Mouse (Mus musculus): Measurements from ENCODE around the gene Stpg1. TPM values are rescaled to one million over a fixed set of nuclear protein-coding genes. Genes with fewer than 3 reads are reported as not detected.

Stpg1 gene
- 1 to 10 TPM; 1.0 to 1.9 TPM for total RNA-seq (2021)

DNA sequence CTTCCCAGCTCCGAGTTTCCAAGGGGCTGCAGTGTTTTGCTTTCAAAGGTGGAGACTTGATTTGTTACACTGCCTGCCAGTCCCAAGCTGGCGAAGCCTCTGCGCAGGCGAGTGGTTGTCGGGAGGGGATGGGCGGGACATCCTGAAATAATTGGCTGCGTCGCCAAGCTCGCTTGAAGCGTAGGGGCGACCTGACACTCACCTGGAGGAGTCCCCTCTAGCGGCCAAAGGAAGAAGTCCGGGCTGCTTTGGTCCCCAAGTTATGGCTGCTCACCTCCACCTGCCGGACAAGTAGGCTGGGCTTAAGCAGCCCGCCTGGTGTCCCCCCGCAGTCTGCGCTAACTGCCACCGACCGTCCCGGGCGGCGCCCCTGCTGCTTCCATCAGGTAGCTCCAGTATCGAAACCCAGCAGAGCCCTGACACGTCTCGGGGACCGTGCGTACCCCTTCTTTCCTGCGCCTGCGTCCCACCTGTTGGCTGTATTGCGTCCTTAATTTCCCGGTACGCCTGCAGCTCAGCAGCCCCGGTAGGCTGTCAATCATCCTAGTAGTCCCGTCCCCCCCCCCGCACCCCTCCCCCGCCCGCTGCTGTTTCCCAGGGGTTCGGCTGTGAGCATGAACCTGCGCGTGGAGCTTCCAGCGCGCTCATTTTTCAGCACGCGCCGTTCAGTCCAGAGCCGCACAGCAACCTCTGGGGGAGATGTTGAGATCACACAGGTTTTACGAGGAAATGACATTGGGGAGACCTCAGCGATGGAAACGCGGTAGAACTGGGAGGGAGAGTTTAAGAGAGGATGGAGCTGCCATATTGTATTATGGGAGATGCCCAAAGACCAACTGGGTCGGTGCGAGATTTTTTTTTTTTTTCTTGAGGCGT lies at the start of gene Stpg1, which contains the start of gene Nipal3:
Stpg1 (plus strand) TSS at position 270 of the 876 bp plus-strand sequence.
Nipal3 (minus strand) TSS at position 518 of the 876 bp plus-strand sequence.
- intact Hi-C loops (cut with DNase I), result no loop called here
- DNase-seq (ENCODE audit: low spot score in 2 of 2), result peak; percentile 84 to 86

DNA sequence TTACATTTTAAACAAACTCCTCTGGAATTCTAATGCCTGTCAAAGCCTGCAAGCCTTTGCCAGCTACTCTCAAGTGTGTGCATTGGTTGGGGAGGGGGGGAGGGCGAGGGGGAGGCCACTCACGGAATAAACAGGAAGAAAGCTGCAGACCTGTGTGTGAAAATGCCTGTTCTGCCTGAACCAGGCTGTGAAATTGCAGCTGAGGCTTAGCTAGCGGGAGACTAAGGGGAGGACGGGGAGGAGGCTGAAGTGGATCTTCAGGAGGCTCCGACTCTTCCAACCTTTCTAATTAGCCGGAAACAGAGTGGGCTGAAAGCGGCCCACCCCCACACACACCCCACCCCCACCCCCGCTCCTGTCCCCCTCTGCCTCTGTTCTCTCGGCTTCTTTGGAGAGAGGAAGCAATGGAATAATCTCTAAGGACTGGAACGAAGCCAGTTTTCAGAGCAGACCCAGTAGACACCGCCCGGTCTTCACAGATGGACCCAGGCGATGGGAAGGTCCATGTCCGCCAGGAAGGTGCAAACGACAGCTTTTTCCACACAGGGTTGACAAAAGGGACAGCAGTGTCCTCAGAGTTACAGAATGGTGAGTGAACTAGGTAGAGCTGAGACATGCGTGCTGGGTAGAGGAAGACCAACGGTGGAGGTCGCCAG lies 43.1 kb upstream of the Stpg1 start:
- intact Hi-C loops (cut with DNase I), result no loop called here
- DNase-seq (ENCODE audit: low spot score in 2 of 2), result no peak

- intact Hi-C loops (cut with DNase I), result no loop called here
- no peak for DNase-seq (ENCODE audit: low spot score in 2 of 2)
Measured at GRCm38 (mm10) chr4:135453164-135453563, 41.4 kb upstream of the Stpg1 start.

GRCm38 (mm10) chr4:135453572-135453971 lies 41.0 kb upstream of the Stpg1 start:
- DNase-seq (ENCODE audit: low spot score in 2 of 2), result no peak
- intact Hi-C loops (cut with DNase I), result no loop called here

GRCm38 (mm10) chr4:135463406-135463805 lies 31.2 kb upstream of the Stpg1 start:
- intact Hi-C loops (cut with DNase I), result no loop called here
- DNase-seq (ENCODE audit: low spot score in 2 of 2), result no peak

GRCm38 (mm10) chr4:135477851-135478250 lies 16.7 kb upstream of the Stpg1 start:
- intact Hi-C loops (cut with DNase I), result no loop called here
- no peak for DNase-seq (ENCODE audit: low spot score in 2 of 2)

- intact Hi-C loops (cut with DNase I), result no loop called here
- no peak for DNase-seq (ENCODE audit: low spot score in 2 of 2)
Measured at GRCm38 (mm10) chr4:135480370-135480769, 14.2 kb upstream of the Stpg1 start.

GRCm38 (mm10) chr4:135485086-135485485 lies 9.5 kb upstream of the Stpg1 start:
- intact Hi-C loops (cut with DNase I), result no loop called here
- DNase-seq (ENCODE audit: low spot score in 2 of 2), result no peak

DNA sequence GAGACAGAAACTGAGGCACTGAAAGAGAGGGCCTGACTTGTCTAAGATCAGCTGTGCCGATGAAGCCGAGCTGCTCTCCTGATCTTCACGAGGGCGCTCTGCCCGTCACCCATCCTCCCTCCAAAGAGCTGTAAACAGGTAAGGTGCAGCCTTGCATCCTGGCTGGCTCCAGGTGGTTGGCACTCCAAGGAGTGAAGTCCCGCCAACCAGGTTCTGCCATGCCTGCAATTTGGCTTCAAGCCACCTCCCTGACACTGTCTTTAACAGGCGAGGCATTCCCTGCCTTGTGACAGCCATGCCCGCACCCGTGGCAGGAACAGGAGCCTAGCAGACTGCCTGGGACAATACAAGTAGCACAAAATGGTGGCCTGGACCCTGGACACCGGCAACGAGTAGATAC lies 8.2 kb upstream of the Stpg1 start:
- intact Hi-C loops (cut with DNase I), result no loop called here
- DNase-seq (ENCODE audit: low spot score in 2 of 2), result no peak

- intact Hi-C loops (cut with DNase I), result no loop called here
- DNase-seq (ENCODE audit: low spot score in 2 of 2), result no peak
Measured at GRCm38 (mm10) chr4:135489256-135489655, 5.3 kb upstream of the Stpg1 start.

GRCm38 (mm10) chr4:135493271-135493670 lies 1.3 kb upstream of the Stpg1 start:
- intact Hi-C loops (cut with DNase I), result no loop called here
- no peak for DNase-seq (ENCODE audit: low spot score in 2 of 2)

DNA sequence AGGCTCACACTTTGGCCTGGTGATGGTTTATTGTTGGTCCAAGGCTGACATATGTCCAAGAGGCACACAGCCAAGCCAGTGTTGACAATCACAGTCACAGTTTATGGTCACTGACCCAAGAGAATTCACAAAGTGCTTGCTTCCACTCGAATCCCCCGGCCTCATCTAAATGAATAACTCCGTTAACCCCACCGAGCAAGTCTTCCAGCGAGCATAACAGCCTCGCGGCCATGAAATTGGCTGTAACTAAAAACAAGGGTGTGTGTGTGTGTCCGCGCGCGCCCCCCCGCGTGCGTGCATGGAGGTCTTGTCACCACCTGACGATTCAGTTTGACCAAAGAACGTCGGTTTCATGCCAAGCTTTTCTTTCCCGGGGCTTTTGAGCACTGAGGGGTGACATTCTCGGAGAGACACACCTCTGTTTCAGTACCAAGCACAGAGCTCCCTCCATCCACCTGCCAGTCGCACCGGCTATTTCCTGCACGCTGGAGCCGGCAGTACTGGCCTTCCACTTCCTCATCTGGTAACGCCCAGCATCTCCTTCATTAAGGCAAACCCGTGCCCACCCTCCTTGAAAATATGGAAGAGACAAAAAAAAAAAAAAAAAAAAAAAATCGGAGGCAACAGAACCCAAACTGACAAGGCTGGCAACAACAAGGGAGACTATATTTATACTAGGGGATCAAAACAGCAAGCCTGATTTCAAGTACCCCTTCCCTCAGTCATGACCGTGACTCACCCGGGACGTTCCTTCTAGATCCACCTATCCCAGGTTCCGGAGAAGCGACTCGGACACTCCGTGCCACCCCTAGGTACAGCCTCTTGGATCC lies 684 bp upstream of the Stpg1 start:
- peak; percentile 49 to 52 for DNase-seq (ENCODE audit: low spot score in 2 of 2)
- intact Hi-C loops (cut with DNase I), result no loop called here

GRCm38 (mm10) chr4:135495397-135495791 lies 804 bp downstream of the Stpg1 start:
- intact Hi-C loops (cut with DNase I), result no loop called here
- DNase-seq (ENCODE audit: low spot score in 2 of 2), result no peak

GRCm38 (mm10) chr4:135495810-135496209 lies 1.2 kb downstream of the Stpg1 start:
- intact Hi-C loops (cut with DNase I), result no loop called here
- DNase-seq (ENCODE audit: low spot score in 2 of 2), result no peak

DNA sequence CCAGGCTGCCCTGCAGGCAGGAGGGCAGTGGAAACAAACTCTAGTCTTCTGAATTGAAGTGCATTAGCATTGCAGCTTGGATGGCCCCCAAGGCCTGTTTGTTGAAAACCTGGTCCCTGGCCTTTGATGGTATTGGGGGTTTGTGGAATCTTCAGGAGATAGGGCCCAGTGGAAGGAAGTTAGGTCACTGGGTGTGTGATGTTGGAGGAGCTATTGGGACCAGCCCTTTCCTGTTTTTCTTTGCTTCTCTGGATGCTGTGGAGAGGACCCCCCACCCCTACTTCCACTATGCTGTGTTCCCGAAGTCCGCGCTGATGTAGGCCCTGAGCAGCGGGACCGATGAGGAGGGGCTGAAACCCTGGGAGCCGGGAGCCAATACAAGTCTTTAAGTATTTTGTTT lies 3.5 kb downstream of the Stpg1 start:
- intact Hi-C loops (cut with DNase I), result no loop called here
- no peak for DNase-seq (ENCODE audit: low spot score in 2 of 2)

DNA sequence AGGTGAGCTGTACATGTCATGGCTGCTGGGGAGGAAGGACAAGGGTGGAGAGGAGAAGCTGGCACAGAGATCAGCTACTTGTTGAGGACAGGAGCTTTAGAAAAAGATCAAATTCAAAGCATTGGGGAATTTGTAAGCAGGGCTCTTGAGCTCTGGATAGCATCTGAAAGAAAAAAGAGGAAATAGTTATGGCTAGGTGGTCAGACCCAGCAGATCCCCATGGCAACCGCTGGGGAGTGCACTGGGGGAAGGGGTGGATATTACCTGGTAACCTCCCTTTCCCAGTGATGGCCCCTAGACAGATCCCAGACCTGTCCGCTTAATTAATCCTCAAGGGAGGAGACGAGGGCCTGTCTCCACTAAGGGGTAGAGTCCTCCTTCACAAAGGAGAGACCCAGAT lies 5.2 kb downstream of the Stpg1 start:
- no peak for DNase-seq (ENCODE audit: low spot score in 2 of 2)
- intact Hi-C loops (cut with DNase I), result no loop called here

DNA sequence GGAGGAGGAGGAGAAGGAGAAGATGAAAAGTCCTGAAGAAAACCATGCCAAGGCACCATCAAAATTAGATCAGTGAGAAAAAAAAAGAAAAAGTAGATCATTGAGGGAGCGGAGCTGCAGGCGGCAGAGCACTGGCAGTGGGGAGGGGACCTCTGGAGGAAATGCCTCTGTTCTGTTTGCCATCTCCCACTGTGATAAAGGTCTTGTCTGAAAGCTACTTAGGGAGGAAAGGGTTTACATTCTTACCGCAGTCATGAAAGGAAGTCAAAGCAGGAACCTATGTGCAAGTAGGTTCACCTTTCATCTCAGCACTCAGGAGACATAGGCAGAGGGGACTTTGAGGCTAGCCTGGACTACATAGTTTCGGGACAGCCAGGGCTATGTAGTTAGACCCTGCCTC lies 7.0 kb downstream of the Stpg1 start:
- intact Hi-C loops (cut with DNase I), result no loop called here
- no peak for DNase-seq (ENCODE audit: low spot score in 2 of 2)

GRCm38 (mm10) chr4:135505794-135506193 lies 11.2 kb downstream of the Stpg1 start:
- no peak for DNase-seq (ENCODE audit: low spot score in 2 of 2)
- intact Hi-C loops (cut with DNase I), result no loop called here

DNA sequence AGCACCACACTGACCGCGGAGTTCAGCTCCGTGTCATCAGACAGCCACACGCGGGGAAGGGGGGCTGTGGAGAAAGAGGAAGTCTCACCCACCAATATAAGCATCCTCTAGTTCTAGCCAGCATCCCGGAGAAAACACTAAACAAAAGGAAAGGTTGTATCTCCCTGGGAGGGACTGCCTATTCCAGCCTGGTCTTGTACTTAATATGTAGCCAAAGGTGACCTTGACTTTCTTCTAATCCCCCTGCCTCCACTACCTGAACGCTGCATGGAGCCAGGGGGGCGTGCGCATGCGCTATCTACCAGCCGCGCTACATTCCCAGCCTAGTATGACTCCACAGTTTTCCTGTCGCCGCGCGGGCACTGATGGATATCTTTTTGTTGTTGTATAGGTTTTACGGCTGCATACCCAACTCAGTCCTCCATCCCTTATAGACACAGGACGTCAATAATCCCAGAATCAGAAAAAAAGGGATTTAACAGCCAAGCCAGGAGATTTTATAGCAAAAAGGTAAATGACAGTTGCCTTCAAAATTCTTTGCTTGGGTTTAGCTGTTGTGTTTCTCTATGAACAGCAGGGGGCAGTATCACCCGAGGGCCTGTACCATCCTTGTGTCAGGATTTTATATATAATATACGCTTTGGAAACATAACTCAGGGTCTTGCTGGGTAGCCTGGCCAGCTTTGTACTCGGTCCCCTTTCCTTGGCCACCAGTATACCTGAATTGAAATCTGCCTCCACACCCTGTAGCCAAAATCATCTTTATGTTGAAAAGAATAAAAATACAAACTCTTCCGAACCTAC lies 13.2 kb downstream of the Stpg1 start:
- intact Hi-C loops (cut with DNase I), result loop anchor here (1.0 kb wide), 1 partner anchor 160 kb away; no protein-coding TSS in a partner anchor
- DNase-seq (ENCODE audit: low spot score in 2 of 2), result peak; percentile 52 to 70

All from left cerebral cortex, postnatal 36 days (tissue).